Mouse (Mus musculus): Measurements from ENCODE around the gene Pianp. TPM values are rescaled to one million over a fixed set of nuclear protein-coding genes. Genes with fewer than 3 reads are reported as not detected.
"Not testable (repeated sequence)": the region's sequence is repeated elsewhere in the genome, so short reads cannot be mapped to it uniquely, and the experiment has no call there.

Pianp gene
- polyA plus RNA-seq, 1 experiment = 5.4 TPM

DNA sequence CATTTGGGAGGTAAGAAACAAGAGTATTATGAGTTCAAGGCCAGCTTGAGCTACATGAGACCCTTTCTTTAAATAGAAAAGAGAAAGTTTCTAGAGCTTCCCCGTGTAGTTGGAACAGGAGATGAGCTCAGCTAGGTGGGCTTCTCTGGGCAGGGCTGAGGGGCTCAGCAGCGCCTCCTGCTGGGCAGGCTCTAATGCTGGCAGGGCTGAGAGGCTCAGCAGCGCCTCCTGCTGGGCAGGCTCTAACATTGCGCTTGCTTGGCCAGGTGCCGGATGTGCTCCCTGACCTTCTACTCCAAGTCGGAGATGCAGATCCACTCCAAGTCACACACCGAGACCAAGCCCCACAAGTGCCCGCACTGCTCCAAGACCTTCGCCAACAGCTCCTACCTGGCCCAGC lies 34.0 kb downstream of the Pianp start:
- peak; percentile 29 for DNase-seq (ENCODE audit: low read depth in 1 of 2, low spot score in 2 of 2)
- H3K27ac ChIP-seq (ENCODE audit: insufficient read depth, low read length); H3K27me3 ChIP-seq (ENCODE audit: control insufficient read depth, insufficient read depth, low read length); H3K4me1 ChIP-seq (ENCODE audit: control insufficient read depth, insufficient read depth, insufficient read length); H3K4me3 ChIP-seq (ENCODE audit: extremely low read depth, insufficient read depth, insufficient read length): not testable (repeated sequence)
- peak; percentile 97 for TF ChIP-seq CTCF (IDR thresholded peaks at IDR 0.05; ENCODE audit: extremely low read depth, insufficient read depth, insufficient read length, insufficient replicate concordance)
- 66% methylated on average over 9 of the region's 9 CpGs for WGBS
- peaks cover 33% of the 10 kb centered on the region for H3K36me3 ChIP-seq (ENCODE audit: control insufficient read depth, insufficient read depth, low read length)

DNA sequence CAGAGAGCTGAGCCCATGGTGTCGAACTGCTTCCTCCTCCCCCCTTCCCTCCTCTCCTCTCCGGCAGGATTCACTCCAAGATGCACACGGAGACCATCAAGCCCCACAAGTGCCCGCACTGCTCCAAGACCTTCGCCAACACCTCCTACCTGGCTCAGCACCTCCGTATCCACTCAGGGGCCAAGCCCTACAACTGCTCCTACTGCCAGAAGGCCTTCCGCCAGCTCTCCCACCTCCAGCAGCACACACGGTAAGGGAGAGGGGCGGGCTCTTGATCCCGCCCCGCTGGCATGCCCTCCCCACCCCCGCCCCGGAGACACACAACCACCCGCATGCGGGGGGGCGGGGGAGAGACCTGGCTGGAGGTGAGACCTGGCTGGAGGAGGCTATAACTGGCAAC lies 35.1 kb downstream of the Pianp start:
- H3K4me1 ChIP-seq (ENCODE audit: control insufficient read depth, insufficient read depth, insufficient read length) = no peaks in the 10 kb centered on the region
- DNase-seq (ENCODE audit: low read depth in 1 of 2, low spot score in 2 of 2) = no peak
- H3K36me3 ChIP-seq (ENCODE audit: control insufficient read depth, insufficient read depth, low read length) = peaks cover 39% of the 10 kb centered on the region
- TF ChIP-seq CTCF (IDR thresholded peaks at IDR 0.05; ENCODE audit: extremely low read depth, insufficient read depth, insufficient read length, insufficient replicate concordance) (no peak), POLR2A (IDR thresholded peaks at IDR 0.05; ENCODE audit: low read depth, low read length) (no peak)
- no peak overlapping the region for H3K27ac ChIP-seq (ENCODE audit: insufficient read depth, low read length)
- H3K4me3 ChIP-seq (ENCODE audit: extremely low read depth, insufficient read depth, insufficient read length) = no peak overlapping the region
- 90% methylated on average over 16 of the region's 16 CpGs for WGBS
- no peaks in the 10 kb centered on the region for H3K27me3 ChIP-seq (ENCODE audit: control insufficient read depth, insufficient read depth, low read length)

DNA sequence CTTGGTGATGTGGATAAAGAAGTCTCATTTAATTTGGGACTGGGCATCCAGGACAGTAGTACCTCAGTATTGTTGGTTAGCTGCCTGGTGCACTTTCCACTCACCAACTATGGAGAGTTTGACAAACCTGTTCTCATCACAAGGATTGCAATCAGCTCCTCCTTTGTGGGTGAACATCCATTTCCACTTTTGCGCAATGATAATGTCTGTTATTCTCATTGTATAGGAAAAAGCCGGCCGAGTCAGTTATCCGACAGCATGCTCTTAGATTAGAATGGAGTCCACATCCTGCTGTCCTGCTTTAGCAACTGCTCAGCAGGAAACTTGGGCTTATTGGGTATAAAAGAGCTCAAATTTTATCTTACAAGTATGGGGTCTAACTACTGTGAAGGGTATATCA lies 42.2 kb downstream of the Pianp start:
- WGBS = 97% methylated on average over 4 of the region's 4 CpGs
- H3K27ac ChIP-seq (ENCODE audit: insufficient read depth, low read length) = no peak overlapping the region

DNA sequence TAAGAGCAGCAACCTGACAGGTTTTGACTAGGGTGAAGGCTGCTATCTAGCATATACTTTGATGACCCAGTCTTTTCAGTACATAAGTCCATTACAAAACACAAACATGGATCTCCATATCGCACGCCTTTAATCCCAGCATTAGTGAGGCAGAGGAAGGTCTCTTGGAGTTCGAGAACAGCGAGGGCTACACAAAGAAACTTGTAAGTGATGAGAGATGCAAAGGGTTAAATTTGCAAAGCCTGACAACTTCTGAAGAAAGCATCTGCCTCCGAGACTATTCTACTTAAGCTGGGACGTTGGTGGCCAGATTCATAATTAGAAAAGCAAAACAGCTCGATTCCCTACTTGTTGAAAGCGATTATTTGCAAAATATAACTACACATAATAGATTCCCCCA lies 42.6 kb downstream of the Pianp start:
- no peak for DNase-seq (ENCODE audit: low read depth in 1 of 2, low spot score in 2 of 2)
- peaks cover 18% of the 10 kb centered on the region for H3K36me3 ChIP-seq (ENCODE audit: control insufficient read depth, insufficient read depth, low read length)
- H3K4me3 ChIP-seq (ENCODE audit: extremely low read depth, insufficient read depth, insufficient read length) = peak overlapping the region; percentile 37
- H3K27ac ChIP-seq (ENCODE audit: insufficient read depth, low read length) = peak overlapping the region; percentile 58; the same call in 1 of the 2 replicates
- H3K4me1 ChIP-seq (ENCODE audit: control insufficient read depth, insufficient read depth, insufficient read length) = peaks cover 4% of the 10 kb centered on the region; the same call in 1 of the 2 replicates
- WGBS = 15% methylated on average over 8 of the region's 8 CpGs
- TF ChIP-seq CTCF (IDR thresholded peaks at IDR 0.05; ENCODE audit: extremely low read depth, insufficient read depth, insufficient read length, insufficient replicate concordance) (no peak), POLR2A (IDR thresholded peaks at IDR 0.05; ENCODE audit: low read depth, low read length) (no peak)
- no peaks in the 10 kb centered on the region for H3K27me3 ChIP-seq (ENCODE audit: control insufficient read depth, insufficient read depth, low read length)

More for the DNA sequence above, 42.2 kb downstream of the Pianp start:
- Histone ChIP-seq H3K4me1 (ENCODE audit: control insufficient read depth, insufficient read depth, insufficient read length) (peaks cover 4% of the 10 kb centered on the region; the same call in 1 of the 2 replicates), H3K36me3 (ENCODE audit: control insufficient read depth, insufficient read depth, low read length) (peaks cover 16% of the 10 kb centered on the region), H3K27me3 (ENCODE audit: control insufficient read depth, insufficient read depth, low read length) (no peaks in the 10 kb centered on the region), H3K4me3 (ENCODE audit: extremely low read depth, insufficient read depth, insufficient read length) (no peak overlapping the region)
- TF ChIP-seq POLR2A (IDR thresholded peaks at IDR 0.05; ENCODE audit: low read depth, low read length) = no peak
- TF ChIP-seq CTCF (IDR thresholded peaks at IDR 0.05; ENCODE audit: extremely low read depth, insufficient read depth, insufficient read length, insufficient replicate concordance) = no peak
- DNase-seq (ENCODE audit: low read depth in 1 of 2, low spot score in 2 of 2) = no peak

DNA sequence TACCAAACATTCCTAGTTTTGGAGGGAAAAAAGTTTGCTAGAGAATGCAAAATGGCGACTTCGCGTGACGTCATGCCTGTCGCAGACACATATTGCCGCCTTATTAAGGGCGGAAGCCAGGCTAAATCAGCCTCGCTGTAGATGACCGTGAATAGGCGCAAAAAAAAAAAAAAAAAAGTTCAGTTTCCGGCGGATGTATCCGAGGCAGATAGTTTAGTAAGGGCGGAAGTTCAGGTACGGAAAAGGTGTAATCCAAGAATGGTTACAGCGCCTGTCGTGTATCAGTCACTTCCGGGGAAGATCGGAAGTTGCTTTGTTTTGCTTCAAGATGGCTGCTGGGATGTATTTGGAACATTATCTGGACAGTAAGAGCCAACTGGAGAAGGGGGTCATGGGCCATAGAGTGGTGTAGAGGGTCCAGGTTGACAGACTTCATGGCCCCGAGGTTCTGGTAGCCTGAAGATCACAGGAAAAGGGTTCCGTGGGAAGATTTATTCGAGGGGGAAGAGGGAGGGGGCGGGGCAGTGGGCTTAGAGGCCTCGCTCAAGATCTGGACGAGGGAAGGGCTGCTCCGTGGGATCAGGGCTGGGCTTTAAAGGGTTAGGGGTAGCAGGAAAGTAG lies 43.1 kb downstream of the Pianp start, which contains the start of gene Ing4:
Gene Ing4, plus strand, starts transcription at position 228 of the 621 bp plus-strand sequence.
- no peak for TF ChIP-seq CTCF (IDR thresholded peaks at IDR 0.05; ENCODE audit: extremely low read depth, insufficient read depth, insufficient read length, insufficient replicate concordance)
- TF ChIP-seq POLR2A (IDR thresholded peaks at IDR 0.05; ENCODE audit: low read depth, low read length) = no peak
- peak within 1 kb of the TSS; percentile 76 for H3K27ac ChIP-seq (ENCODE audit: insufficient read depth, low read length)
- no peaks in the 10 kb centered on the region for H3K27me3 ChIP-seq (ENCODE audit: control insufficient read depth, insufficient read depth, low read length)
- peaks cover 21% of the 10 kb centered on the region for H3K36me3 ChIP-seq (ENCODE audit: control insufficient read depth, insufficient read depth, low read length)
- WGBS = under 1% methylated on average over 26 of the region's 26 CpGs
- DNase-seq (ENCODE audit: low read depth in 1 of 2, low spot score in 2 of 2) = peak; percentile 89 to 98
- peaks cover 4% of the 10 kb centered on the region; the same call in 1 of the 2 replicates for H3K4me1 ChIP-seq (ENCODE audit: control insufficient read depth, insufficient read depth, insufficient read length)
- H3K4me3 ChIP-seq (ENCODE audit: extremely low read depth, insufficient read depth, insufficient read length) = peak within 1 kb of the TSS; percentile 97

DNA sequence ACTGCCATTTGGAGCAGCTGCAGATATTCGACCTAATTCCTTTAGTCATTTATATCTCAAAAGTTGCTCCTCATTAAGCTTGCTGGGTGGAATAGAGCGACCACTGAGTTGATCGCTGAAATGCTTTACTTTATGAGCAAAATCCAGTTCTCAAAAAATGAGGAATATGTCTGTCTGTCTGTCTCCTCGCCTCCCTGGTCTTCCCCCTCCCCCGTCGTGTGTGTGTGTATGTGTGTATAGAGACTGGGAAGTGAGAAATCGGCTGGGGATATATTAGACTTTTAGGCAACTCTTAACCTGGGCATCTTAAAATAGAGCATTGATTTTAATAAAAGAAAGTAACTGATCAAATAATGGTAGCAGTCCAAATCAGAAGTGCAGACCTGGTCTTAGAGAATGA lies 43.7 kb downstream of the Pianp start:
- peaks cover 4% of the 10 kb centered on the region; the same call in 1 of the 2 replicates for H3K4me1 ChIP-seq (ENCODE audit: control insufficient read depth, insufficient read depth, insufficient read length)
- H3K27me3 ChIP-seq (ENCODE audit: control insufficient read depth, insufficient read depth, low read length) = no peaks in the 10 kb centered on the region
- DNase-seq (ENCODE audit: low read depth in 1 of 2, low spot score in 2 of 2) = no peak
- peak overlapping the region; percentile 97 for H3K4me3 ChIP-seq (ENCODE audit: extremely low read depth, insufficient read depth, insufficient read length)
- TF ChIP-seq CTCF (IDR thresholded peaks at IDR 0.05; ENCODE audit: extremely low read depth, insufficient read depth, insufficient read length, insufficient replicate concordance) = no peak
- no peak for TF ChIP-seq POLR2A (IDR thresholded peaks at IDR 0.05; ENCODE audit: low read depth, low read length)
- peak overlapping the region; percentile 76 for H3K27ac ChIP-seq (ENCODE audit: insufficient read depth, low read length)
- WGBS = 8% methylated on average over 7 of the region's 7 CpGs
- peaks cover 22% of the 10 kb centered on the region for H3K36me3 ChIP-seq (ENCODE audit: control insufficient read depth, insufficient read depth, low read length)

DNA sequence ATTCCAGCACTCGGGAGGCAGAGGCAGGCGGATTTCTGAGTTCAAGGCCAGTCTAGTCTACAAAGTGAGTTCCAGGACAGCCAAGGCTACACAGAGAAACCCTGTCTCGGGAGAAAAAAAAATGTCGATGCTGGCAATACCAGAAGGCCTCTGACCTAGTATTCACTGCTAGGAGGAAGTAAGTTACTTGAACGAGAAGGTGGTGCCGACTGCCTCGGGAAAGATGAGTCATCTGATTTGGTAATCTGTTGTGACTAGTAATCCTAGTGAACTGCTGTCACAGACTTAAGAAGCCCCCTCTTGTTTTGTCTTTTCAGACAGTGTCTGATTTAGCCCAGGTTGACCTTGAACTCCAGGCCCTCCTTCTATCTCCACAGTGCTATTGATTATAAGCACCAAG lies 44.6 kb downstream of the Pianp start:
- no peak overlapping the region for H3K27ac ChIP-seq (ENCODE audit: insufficient read depth, low read length)
- TF ChIP-seq CTCF (IDR thresholded peaks at IDR 0.05; ENCODE audit: extremely low read depth, insufficient read depth, insufficient read length, insufficient replicate concordance) (no peak), POLR2A (IDR thresholded peaks at IDR 0.05; ENCODE audit: low read depth, low read length) (no peak)
- WGBS = 32% methylated on average over 7 of the region's 7 CpGs

More for the DNA sequence above, 44.6 kb downstream of the Pianp start:
- H3K36me3 ChIP-seq (ENCODE audit: control insufficient read depth, insufficient read depth, low read length) = peaks cover 19% of the 10 kb centered on the region
- DNase-seq (ENCODE audit: low read depth in 1 of 2, low spot score in 2 of 2) = no peak
- no peak overlapping the region for H3K4me3 ChIP-seq (ENCODE audit: extremely low read depth, insufficient read depth, insufficient read length)
- H3K4me1 ChIP-seq (ENCODE audit: control insufficient read depth, insufficient read depth, insufficient read length) = peaks cover 4% of the 10 kb centered on the region; the same call in 1 of the 2 replicates
- H3K27me3 ChIP-seq (ENCODE audit: control insufficient read depth, insufficient read depth, low read length) = no peaks in the 10 kb centered on the region
